Mouse (Mus musculus) hindbrain, postnatal 0 days (tissue): ENCODE data around the gene Upf3b. TPM values are rescaled to one million over a fixed set of nuclear protein-coding genes. Genes with fewer than 3 reads are reported as not detected.
A peak's percentile ranks its signal among the peaks of the same experiment; 100 is the strongest.
"Not testable (repeated sequence)": the region's sequence is repeated elsewhere in the genome, so short reads cannot be mapped to it uniquely, and the experiment has no call there.

Experiments used
- ATAC-seq: fragments of 200-750 bp; cut with Nextera tagmentation; 2 replicates; pipeline ENCODE4 v1.8.0; 2017; ENCODE audit warnings: mild to moderate bottlenecking, moderate TSS enrichment, moderate library complexity
- DNase-seq: peaks from one replicate; pipeline ENCODE4 v3.0.0-alpha.2; 2015; ENCODE audit warnings: low spot score
- H3K27ac ChIP-seq: fragments of 300-500 bp; sonication (generic); 2 replicates; pipeline ENCODE4 v1.5.1; 2014; ENCODE audit warnings: mild to moderate bottlenecking
- H3K27me3 ChIP-seq: fragments of 300-500 bp; sonication (generic); 2 replicates; pipeline ENCODE4 v1.6.1; 2014; ENCODE audit warnings: low read length, mixed read lengths; ENCODE audit not compliant: insufficient read depth
- H3K36me3 ChIP-seq: fragments of 300-500 bp; sonication (generic); 2 replicates; pipeline ENCODE4 v1.6.1; 2014; ENCODE audit warnings: low read length, mixed read lengths; ENCODE audit not compliant: insufficient read depth
- H3K4me1 ChIP-seq: fragments of 300-500 bp; sonication (generic); 2 replicates; pipeline ENCODE4 v1.6.1; 2014; ENCODE audit warnings: antibody characterized with exemption, low read length, mixed read lengths; ENCODE audit not compliant: insufficient read depth
- H3K4me2 ChIP-seq: fragments of 300-500 bp; sonication (generic); 2 replicates; pipeline ENCODE4 v1.6.1; 2014; ENCODE audit warnings: low read depth, mild to moderate bottlenecking, low read length, moderate library complexity, mixed read lengths
- H3K4me3 ChIP-seq: fragments of 300-500 bp; sonication (generic); 2 replicates; pipeline ENCODE4 v1.5.1; 2014; ENCODE audit warnings: low read length
- H3K9ac ChIP-seq: fragments of 300-500 bp; sonication (generic); replicated peaks from 2 replicates; pipeline ENCODE4 v1.6.1; 2014; ENCODE audit warnings: mild to moderate bottlenecking, low read length, moderate library complexity, mixed read lengths
- H3K9me3 ChIP-seq: fragments of 300-500 bp; sonication (generic); 2 replicates; pipeline ENCODE4 v1.6.1; 2016; ENCODE audit warnings: low read length, mixed read lengths
- CTCF ChIP-seq: IDR thresholded peaks from 2 replicates; pipeline ENCODE4 v1.5.1; 2016; ENCODE audit warnings: antibody characterized with exemption, control low read depth, low read depth
- WGBS: fragments of 180-500 bp; shearing (Covaris S2); extraction: QIAGEN DNeasy Blood & Tissue Kit; methylation state at CpG from one replicate; pipeline ENCODE4 v1.1.7; 2014; 5-methylcytosine and 5-hydroxymethylcytosine counted together
- polyA plus RNA-seq: library from polyadenylated mRNA; unstranded; fragments of >200 nt; fragmentation: Nextera tagmentation; extraction: Ambion mirVana; gene quantifications from 2 replicates; pipeline ENCODE4 v1.2.1, GENCODE M21; 2015
- total RNA-seq: library from RNA; depleted of rRNA; stranded (reverse); fragments of >200 nt; gene quantifications from 2 replicates; pipeline ENCODE4 v1.2.3, GENCODE M21; 2014; rRNA removed

Gene Upf3b
- total RNA-seq (6.8 and 7.9 TPM in 2 replicates), polyA plus RNA-seq (22.8 and 25.9 TPM in 2 replicates)

DNA sequence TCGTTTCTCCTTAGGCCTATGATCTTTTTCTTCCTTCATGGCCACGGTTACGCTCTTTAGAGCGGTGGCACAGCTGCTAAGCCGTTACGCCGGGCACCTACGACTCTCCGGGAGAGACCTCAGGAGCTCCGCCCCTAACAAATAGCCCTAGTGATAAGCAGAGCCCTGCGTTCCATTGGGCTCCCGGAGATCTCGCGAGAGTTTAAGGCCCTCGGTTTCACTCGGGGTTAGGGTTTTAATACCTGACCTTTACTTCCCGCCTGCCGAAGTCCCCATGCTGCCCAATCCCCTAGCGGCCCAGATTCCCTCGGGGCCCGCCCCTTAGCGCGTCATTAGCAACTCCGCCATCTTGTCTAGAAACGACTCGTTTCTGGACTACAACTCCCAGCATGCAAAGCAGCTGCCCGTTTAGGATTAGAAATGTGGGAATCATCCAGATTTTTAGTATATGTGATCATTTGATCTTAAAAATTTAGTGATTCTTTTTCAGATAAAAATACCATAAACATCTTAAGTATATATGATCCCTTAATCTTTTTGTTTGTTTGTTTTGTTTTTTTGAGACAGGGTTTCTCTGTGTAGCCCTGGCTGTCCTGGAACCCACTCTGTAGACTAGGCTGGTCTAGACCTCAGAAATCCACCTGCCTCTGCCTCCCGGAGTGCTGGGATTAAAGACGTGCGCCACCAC, at the start of gene Upf3b:
Gene Upf3b, minus strand, starts transcription at position 130 of the 688 bp plus-strand sequence.
- H3K4me1 ChIP-seq = no peaks in the 10 kb centered on the region
- no peaks in the 10 kb centered on the region for H3K36me3 ChIP-seq
- DNase-seq (peak; percentile 94), ATAC-seq (peak; percentile 98)
- no peak for TF ChIP-seq CTCF
- WGBS = 29% methylated on average over 30 of the region's 30 CpGs
- H3K27me3 ChIP-seq = no peaks in the 10 kb centered on the region
- H3K27ac ChIP-seq = peak within 1 kb of the TSS; percentile 89
- no peaks in the 10 kb centered on the region for H3K9me3 ChIP-seq
- peak within 1 kb of the TSS; percentile 54 for H3K4me2 ChIP-seq
- H3K9ac ChIP-seq = peak within 1 kb of the TSS; percentile 65
- H3K4me3 ChIP-seq = peak within 1 kb of the TSS; percentile 52

DNA sequence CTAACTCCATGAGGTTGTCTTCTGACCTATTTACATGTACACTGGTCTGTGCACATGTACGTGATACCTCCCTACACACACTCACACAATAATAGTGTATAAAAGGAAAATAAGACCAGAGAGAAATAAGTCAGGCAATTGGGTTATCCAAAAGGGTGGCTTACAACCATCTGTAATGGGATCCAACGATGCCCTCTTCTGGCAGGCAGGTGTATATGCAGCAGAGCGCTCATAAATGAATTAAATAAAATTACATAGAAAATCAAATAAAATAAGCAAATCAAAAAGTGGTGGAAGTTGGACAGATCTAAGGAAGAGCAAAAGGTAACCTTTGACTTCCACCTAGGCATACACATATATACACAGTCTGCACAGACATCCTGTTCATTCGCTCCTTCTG, 47.7 kb upstream of the Upf3b start:
- no peak overlapping the region for H3K4me2 ChIP-seq
- no peaks in the 10 kb centered on the region for H3K4me1 ChIP-seq
- no peak overlapping the region for H3K27ac ChIP-seq
- H3K36me3 ChIP-seq = no peaks in the 10 kb centered on the region
- TF ChIP-seq CTCF = peak; percentile 46
- no peak for DNase-seq
- H3K4me3 ChIP-seq = no peak overlapping the region
- ATAC-seq = no peak
- no peak overlapping the region for H3K9ac ChIP-seq
- 62% methylated on average over 4 of the region's 4 CpGs for WGBS
- H3K9me3 ChIP-seq = no peaks in the 10 kb centered on the region
- no peaks in the 10 kb centered on the region for H3K27me3 ChIP-seq

DNA sequence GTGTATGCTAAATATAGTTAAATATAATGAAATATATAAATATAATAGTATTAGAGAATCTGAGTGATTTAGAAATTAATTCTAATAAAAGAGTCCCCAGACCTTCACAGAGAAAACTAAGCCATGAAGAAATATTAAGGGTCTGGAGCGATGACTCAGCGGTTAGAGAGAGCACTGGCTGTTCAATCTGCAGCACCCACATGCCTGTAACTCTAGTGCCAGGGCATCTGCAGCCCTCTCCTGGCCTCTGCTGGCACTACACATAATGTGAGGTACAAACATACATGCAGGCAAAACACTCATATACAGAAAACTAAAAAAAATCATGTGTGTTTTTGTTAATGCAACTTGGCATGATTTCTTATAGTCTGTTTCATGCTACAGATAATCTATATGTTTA, 34.8 kb upstream of the Upf3b start:
- Histone ChIP-seq H3K9ac (no peak overlapping the region), H3K4me1 (no peaks in the 10 kb centered on the region), H3K9me3 (no peaks in the 10 kb centered on the region), H3K27ac (no peak overlapping the region), H3K27me3 (no peaks in the 10 kb centered on the region), H3K4me2 (no peak overlapping the region), H3K4me3 (no peak overlapping the region), H3K36me3 (no peaks in the 10 kb centered on the region; the same call in 1 of the 2 replicates)
- WGBS = 82% methylated on average over 2 of the region's 2 CpGs
- peak; percentile 54 for TF ChIP-seq CTCF
- DNase-seq (peak; percentile 28), ATAC-seq (0 out of 2 replicates have a peak, but pooled peaks have one; percentile 56)

DNA sequence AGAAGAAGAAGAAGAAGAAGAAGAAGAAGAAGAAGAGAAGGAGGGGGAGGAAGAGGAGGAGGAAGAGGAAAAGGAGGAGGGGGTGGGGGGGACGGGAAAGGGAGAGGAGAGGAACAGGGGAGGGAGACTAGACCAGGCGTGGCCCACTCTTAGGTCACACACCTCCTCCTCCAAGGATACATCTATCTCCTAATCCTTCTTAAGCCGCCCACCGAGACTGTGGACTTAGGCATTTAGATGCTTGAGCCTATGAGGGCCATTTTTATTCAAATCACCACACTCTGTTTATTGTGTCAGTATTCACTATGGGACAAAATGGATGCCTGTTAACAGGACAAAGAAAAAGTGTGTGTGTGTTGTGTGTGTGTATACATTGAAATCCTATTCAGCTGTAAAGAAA, 34.4 kb upstream of the Upf3b start:
- not testable (repeated sequence) for ATAC-seq, H3K36me3 ChIP-seq
- WGBS = 75% methylated on average over 1 of the region's 4 CpGs

DNA sequence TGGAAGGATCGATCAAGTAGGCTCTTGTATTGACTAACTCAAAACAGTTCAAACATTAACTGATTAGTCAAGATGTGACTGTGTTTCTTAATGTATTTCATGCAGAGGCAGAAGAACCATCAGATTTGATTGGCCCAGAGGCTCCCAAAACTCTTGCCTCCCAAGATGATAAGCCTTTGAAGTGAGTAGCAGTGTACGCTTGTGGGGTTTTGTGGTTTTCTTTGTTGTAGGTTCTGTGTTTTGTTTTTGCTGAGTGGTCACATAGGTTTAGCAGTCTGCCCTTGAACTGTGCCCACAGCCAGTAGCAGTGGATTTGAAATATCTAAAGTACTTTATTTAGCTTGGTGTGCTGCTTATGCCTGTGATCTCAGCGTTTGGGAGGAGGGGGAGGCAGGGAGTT, 31.6 kb upstream of the Upf3b start:
- DNase-seq = no peak
- Histone ChIP-seq H3K9ac (no peak overlapping the region), H3K27me3 (no peaks in the 10 kb centered on the region), H3K9me3 (no peaks in the 10 kb centered on the region), H3K36me3 (no peaks in the 10 kb centered on the region; the same call in 1 of the 2 replicates), H3K4me1 (no peaks in the 10 kb centered on the region), H3K4me2 (no peak overlapping the region), H3K4me3 (no peak overlapping the region), H3K27ac (no peak overlapping the region)
- ATAC-seq = no peak
- 83% methylated on average over 3 of the region's 3 CpGs for WGBS
- no peak for TF ChIP-seq CTCF

More for the DNA sequence above, 34.4 kb upstream of the Upf3b start:
- DNase-seq, H3K9ac ChIP-seq, H3K4me1 ChIP-seq, H3K27ac ChIP-seq, H3K27me3 ChIP-seq, H3K4me3 ChIP-seq, H3K9me3 ChIP-seq, H3K4me2 ChIP-seq: not testable (repeated sequence)

DNA sequence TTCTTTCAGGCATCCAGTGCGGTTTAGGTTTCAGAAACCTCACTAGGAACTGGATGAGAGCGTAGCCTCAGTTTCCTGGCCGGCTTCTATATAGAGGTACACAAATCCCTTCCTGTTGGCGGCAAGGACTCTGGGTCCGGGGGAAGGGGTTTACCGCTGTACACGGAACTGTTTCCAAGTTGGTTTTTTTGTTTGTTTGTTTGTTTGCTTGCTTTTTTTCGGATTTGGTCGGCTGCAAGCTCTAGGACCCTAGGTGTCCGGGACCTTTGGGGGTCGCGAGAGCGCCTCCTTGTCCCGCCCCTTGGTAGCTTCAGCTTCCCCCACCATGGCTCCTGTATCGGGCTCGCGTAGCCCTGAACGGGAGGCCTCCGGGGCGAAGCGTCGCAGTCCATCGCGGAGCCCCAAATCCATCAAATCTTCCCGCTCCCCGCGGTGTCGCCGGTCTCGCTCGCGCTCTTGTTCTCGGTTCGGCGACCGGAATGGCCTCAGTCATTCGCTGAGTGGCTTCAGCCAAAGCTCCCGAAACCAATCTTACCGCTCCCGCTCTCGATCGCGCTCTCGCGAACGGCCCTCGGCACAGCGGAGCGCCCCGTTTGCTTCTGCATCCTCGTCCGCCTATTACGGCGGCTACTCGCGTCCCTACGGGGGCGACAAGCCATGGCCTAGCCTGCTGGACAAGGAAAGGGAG, 16.7 kb upstream of the Upf3b start, which contains the start of gene Nkap:
Gene Nkap, plus strand, starts transcription at position 125 of the 688 bp plus-strand sequence.
- Histone ChIP-seq H3K4me3 (peak within 1 kb of the TSS; percentile 59), H3K27me3 (no peaks in the 10 kb centered on the region), H3K36me3 (no peaks in the 10 kb centered on the region), H3K9ac (peak within 1 kb of the TSS; percentile 65), H3K27ac (peak within 1 kb of the TSS; percentile 74), H3K9me3 (no peaks in the 10 kb centered on the region), H3K4me2 (peak within 1 kb of the TSS; percentile 59), H3K4me1 (peaks cover 4% of the 10 kb centered on the region; the same call in 1 of the 2 replicates)
- no peak for TF ChIP-seq CTCF
- peak; percentile 81 for DNase-seq
- WGBS = 24% methylated on average over 58 of the region's 58 CpGs
- peak; percentile 95 for ATAC-seq

DNA sequence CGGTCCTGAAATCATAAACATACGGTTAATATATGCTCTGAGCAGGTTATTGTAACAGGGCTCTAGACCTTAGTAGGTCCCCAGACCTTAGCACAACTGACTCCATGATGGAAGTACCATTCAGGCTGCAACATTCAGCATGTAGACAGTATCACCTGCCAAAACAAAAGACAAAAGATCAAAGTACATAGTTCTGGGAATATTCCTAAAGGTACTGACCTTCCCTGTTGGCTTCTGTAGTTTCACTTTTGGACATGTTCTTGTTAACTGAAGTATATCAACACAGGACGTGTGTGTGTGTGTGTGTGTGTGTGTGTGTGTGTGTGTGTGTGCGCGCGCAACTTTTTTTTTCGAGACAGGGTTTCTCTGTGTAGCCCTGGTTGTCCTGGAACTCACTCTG, 15.4 kb upstream of the Upf3b start:
- no peak for TF ChIP-seq CTCF
- Histone ChIP-seq H3K27ac (no peak overlapping the region), H3K27me3 (no peaks in the 10 kb centered on the region), H3K9me3 (no peaks in the 10 kb centered on the region), H3K4me2 (no peak overlapping the region), H3K36me3 (no peaks in the 10 kb centered on the region), H3K4me3 (no peak overlapping the region), H3K9ac (no peak overlapping the region), H3K4me1 (peaks cover 4% of the 10 kb centered on the region; the same call in 1 of the 2 replicates)
- ATAC-seq = no peak
- DNase-seq = no peak
- WGBS = 94% methylated on average over 7 of the region's 7 CpGs
